In genomic region chr19:58118141-58118835, GRCm38 (mm10) we compare ENCODE assay signal across 9 mouse cellular contexts.
DNase-seq lines count a peak whose midpoint lies in the region; ATAC-seq and TF ChIP-seq lines count a peak whose summit lies in the region.
"Had no signal": no experiment of that assay in that cellular context is flagged by ENCODE, and none has a peak within 500 bp of the region (broad histone marks: within the 10 kb centered on the region; RNA-seq: fewer than 3 reads in every experiment).

No protein-coding gene starts in this region.

- H3K4me2 ChIP-seq in hindbrain, embryonic 14.5 days (replicated peaks) = no peak overlapping the region
- no peak overlapping the region for H3K4me2 ChIP-seq in hindbrain, embryonic 11.5 days (replicated peaks; ENCODE audit: low read depth, low read length)
- H3K4me2 ChIP-seq: heart, embryonic 15.5 days had no signal

- TF ChIP-seq CTCF in brain, embryonic 14.5 days (IDR thresholded peaks at IDR 0.05; ENCODE audit: borderline replicate concordance, extremely low read depth, insufficient read depth, insufficient read length) = no peak

- no peak overlapping the region for H3K9ac ChIP-seq in hindbrain, embryonic 14.5 days
- H3K9ac ChIP-seq in hindbrain, embryonic 11.5 days (ENCODE audit: low read depth, low read length) = no peak overlapping the region
- H3K9ac ChIP-seq: heart, embryonic 15.5 days had no signal

- no peak overlapping the region for H3K4me3 ChIP-seq in hindbrain, embryonic 14.5 days (replicated peaks; ENCODE audit: low read length)
- H3K4me3 ChIP-seq in hindbrain, embryonic 11.5 days (ENCODE audit: low read depth, low read length) = no peak overlapping the region
- H3K4me3 ChIP-seq: heart, embryonic 15.5 days had no signal

- H3K36me3 ChIP-seq in hindbrain, embryonic 14.5 days (replicated peaks; ENCODE audit: control insufficient read depth, insufficient read depth) = no peaks in the 10 kb centered on the region
- H3K36me3 ChIP-seq in hindbrain, embryonic 11.5 days (ENCODE audit: control insufficient read depth, insufficient read depth, low read length) = no peaks in the 10 kb centered on the region
- H3K36me3 ChIP-seq: heart, embryonic 15.5 days had no signal

- peak; percentile 50 for DNase-seq in hindbrain, embryonic 14.5 days (ENCODE audit: low spot score)
- DNase-seq in hindbrain, embryonic 11.5 days (ENCODE audit: low spot score) = no peak
- peak; percentile 42 for DNase-seq in ES-CJ7 (ENCODE audit: low read depth, low spot score)
- peak; percentile 91 for DNase-seq in brain, embryonic 14.5 days (ENCODE audit: low read depth)
- DNase-seq in layer of hippocampus, adult 11-12 months (ENCODE audit: low spot score) = peak; percentile 59
- peak; percentile 57 for DNase-seq in right cerebral cortex, adult 18-20 months

- TF ChIP-seq POLR2A in brain, embryonic 14.5 days (IDR thresholded peaks at IDR 0.05; ENCODE audit: borderline replicate concordance, extremely low read depth, insufficient read depth, insufficient read length, poor library complexity, severe bottlenecking) = no peak

- peak overlapping the region; percentile 47; the same call in 1 of the 2 replicates for H3K27ac ChIP-seq in hindbrain, embryonic 14.5 days
- no peak overlapping the region for H3K27ac ChIP-seq in hindbrain, embryonic 11.5 days (ENCODE audit: low read depth, low read length)
- H3K27ac ChIP-seq: heart, embryonic 15.5 days had no signal

- peaks cover 4% of the 10 kb centered on the region; the same call in 1 of the 2 replicates for H3K4me1 ChIP-seq in hindbrain, embryonic 14.5 days (replicated peaks; ENCODE audit: control insufficient read depth, insufficient read depth, low read length)
- H3K4me1 ChIP-seq in hindbrain, embryonic 11.5 days (replicated peaks; ENCODE audit: control insufficient read depth, insufficient read depth, low read length) = no peaks in the 10 kb centered on the region

- WGBS in hindbrain, embryonic 14.5 days = 74% methylated on average over 19 of the region's 19 CpGs
- 90% methylated on average over 19 of the region's 19 CpGs for WGBS in hindbrain, embryonic 11.5 days

- ATAC-seq in hindbrain, embryonic 14.5 days (ENCODE audit: low FRiP score) = no peak; the same call in 1 of the 2 replicates
- ATAC-seq in hindbrain, embryonic 11.5 days (ENCODE audit: low FRiP score) = no peak
- no peak for ATAC-seq in megakaryocyte, adult 5-6 weeks (ENCODE audit: poor library complexity, severe bottlenecking)
- no peak for ATAC-seq in megakaryocyte-erythroid progenitor cell, adult 5-6 weeks (replicated peaks; ENCODE audit: low FRiP score, low TSS enrichment, poor library complexity, severe bottlenecking)

- no peaks in the 10 kb centered on the region for H3K9me3 ChIP-seq in hindbrain, embryonic 14.5 days (ENCODE audit: control insufficient read depth, low read length)
- H3K9me3 ChIP-seq in hindbrain, embryonic 11.5 days (ENCODE audit: control insufficient read depth, low read length) = no peaks in the 10 kb centered on the region
- H3K9me3 ChIP-seq: heart, embryonic 15.5 days had no signal

- no peaks in the 10 kb centered on the region for H3K27me3 ChIP-seq in hindbrain, embryonic 14.5 days (ENCODE audit: control insufficient read depth, insufficient read depth, low read length)
- H3K27me3 ChIP-seq in hindbrain, embryonic 11.5 days (ENCODE audit: control insufficient read depth, insufficient read depth, low read length) = no peaks in the 10 kb centered on the region
- H3K27me3 ChIP-seq: heart, embryonic 15.5 days had no signal
